Mouse (Mus musculus) adrenal gland, postnatal 14 days (tissue): ENCODE data around the gene Msx1. TPM values are rescaled to one million over a fixed set of nuclear protein-coding genes. Genes with fewer than 3 reads are reported as not detected.
"Not testable (repeated sequence)": the region's sequence is repeated elsewhere in the genome, so short reads cannot be mapped to it uniquely, and the experiment has no call there.

Experiments
- DNase-seq: peaks from one replicate; pipeline ENCODE4 v3.0.0; 2021; ENCODE audit warnings: mixed read lengths
- long read RNA-seq, 2 experiments: library from polyadenylated mRNA; stranded (forward); transcript quantifications; one replicate each; pipeline ENCODE4 v2.0.0; 2021
- total RNA-seq: library from RNA; stranded (reverse); gene quantifications from 2 replicates; pipeline ENCODE4 v1.2.3, GENCODE M21; 2021

Msx1 gene
- total RNA-seq: 1.9 and 2.1 TPM in 2 replicates
- long read RNA-seq, experiment 1, partial matches to known transcripts: 0 of 2 reads
- long read RNA-seq, experiment 1, other reads (novel, unspliced or antisense): 0 of 2 reads
- long read RNA-seq, experiment 2, transcript Msx1-201 (2 exons, 1,935 nt): major isoform, 7 of 7 reads
- long read RNA-seq, experiment 2, partial matches to known transcripts: 0 of 7 reads
- long read RNA-seq, experiment 2, other reads (novel, unspliced or antisense): 0 of 7 reads

GRCm38 (mm10) chr5:37824461-37824795 lies at the start of gene Msx1:
Gene Msx1, minus strand, starts transcription at chr5:37824583.
- DNase-seq: peak; percentile 87

GRCm38 (mm10) chr5:37865471-37865870 lies 41.1 kb upstream of the Msx1 start:
- no peak for DNase-seq

- no peak for DNase-seq
These were observed 39.9 kb upstream of the Msx1 start for GRCm38 (mm10) chr5:37864309-37864708.

GRCm38 (mm10) chr5:37860846-37861245 lies 36.5 kb upstream of the Msx1 start:
- no peak for DNase-seq

- peak; percentile 12 for DNase-seq
These were observed 35.9 kb upstream of the Msx1 start for GRCm38 (mm10) chr5:37860151-37860721.

GRCm38 (mm10) chr5:37857763-37858545 lies 33.6 kb upstream of the Msx1 start:
- no peak for DNase-seq

GRCm38 (mm10) chr5:37856057-37856456 lies 31.7 kb upstream of the Msx1 start:
- DNase-seq: no peak

GRCm38 (mm10) chr5:37854233-37854632 lies 29.9 kb upstream of the Msx1 start:
- no peak for DNase-seq

- DNase-seq: no peak
These were observed 27.1 kb upstream of the Msx1 start for GRCm38 (mm10) chr5:37851305-37851982.

- no peak for DNase-seq
These were observed 24.8 kb upstream of the Msx1 start for GRCm38 (mm10) chr5:37848991-37849719.

- no peak for DNase-seq
These were observed 11.9 kb upstream of the Msx1 start for GRCm38 (mm10) chr5:37836267-37836646.

GRCm38 (mm10) chr5:37835590-37836266 lies 11.3 kb upstream of the Msx1 start:
- no peak for DNase-seq

- DNase-seq: no peak
These were observed 8.4 kb upstream of the Msx1 start for GRCm38 (mm10) chr5:37832766-37833165.

GRCm38 (mm10) chr5:37832031-37832430 lies 7.6 kb upstream of the Msx1 start:
- no peak for DNase-seq

- DNase-seq: not testable (repeated sequence)
These were observed 6.1 kb upstream of the Msx1 start for GRCm38 (mm10) chr5:37830436-37830835.

GRCm38 (mm10) chr5:37829926-37830325 lies 5.5 kb upstream of the Msx1 start:
- no peak for DNase-seq

- DNase-seq: no peak
These were observed 4.9 kb upstream of the Msx1 start for GRCm38 (mm10) chr5:37829296-37829670.

GRCm38 (mm10) chr5:37828591-37829295 lies 4.4 kb upstream of the Msx1 start:
- no peak for DNase-seq

- no peak for DNase-seq
These were observed 3.6 kb upstream of the Msx1 start for GRCm38 (mm10) chr5:37828001-37828400.

GRCm38 (mm10) chr5:37827626-37827950 lies 3.2 kb upstream of the Msx1 start:
- DNase-seq: no peak
